ENCODE assay signal across 9 mouse cellular contexts in the genomic region with DNA sequence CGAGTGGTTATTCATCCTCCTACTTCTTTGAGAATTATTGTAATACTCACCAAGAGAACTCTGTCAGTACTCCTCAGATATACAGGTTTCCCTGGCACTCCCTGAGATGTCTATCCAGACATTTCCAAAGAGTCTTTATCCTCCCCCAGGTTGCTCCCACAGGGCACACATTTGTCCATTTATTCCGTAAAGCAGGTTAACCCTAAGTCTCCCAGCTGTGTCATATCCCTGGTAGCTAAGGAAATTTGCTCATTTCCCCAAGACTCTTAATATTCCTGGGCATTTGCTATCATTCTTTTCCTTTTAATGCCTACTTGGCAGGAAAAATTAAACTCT. TPM values are rescaled to one million over a fixed set of nuclear protein-coding genes. Genes with fewer than 3 reads are reported as not detected.
DNase-seq lines count a peak whose midpoint lies in the region; ATAC-seq and TF ChIP-seq lines count a peak whose summit lies in the region.
"Had no signal": no experiment of that assay in that cellular context is flagged by ENCODE, and none has a peak within 500 bp of the region (broad histone marks: within the 10 kb centered on the region; RNA-seq: fewer than 3 reads in every experiment).

No protein-coding gene starts in this region.

- no peak for DNase-seq in heart, postnatal 14 days
- DNase-seq in hindbrain, embryonic 14.5 days (ENCODE audit: low spot score) = no peak
- no peak for DNase-seq in layer of hippocampus, adult 11-12 months (ENCODE audit: low spot score)
- no peak for DNase-seq in urinary bladder, postnatal 14 days (ENCODE audit: low spot score)

- no peaks in the 10 kb centered on the region for H3K9me3 ChIP-seq in heart, embryonic 16.5 days (replicated peaks; ENCODE audit: control insufficient read depth, low read length)
- H3K9me3 ChIP-seq in hindbrain, embryonic 14.5 days (ENCODE audit: control insufficient read depth, low read length) = no peaks in the 10 kb centered on the region
- H3K9me3 ChIP-seq in midbrain, embryonic 12.5 days = no peaks in the 10 kb centered on the region

- H3K27ac ChIP-seq in heart, embryonic 16.5 days (ENCODE audit: low read length) = no peak overlapping the region
- no peak overlapping the region for H3K27ac ChIP-seq in cortical plate, adult 2 months (ENCODE audit: insufficient read depth, low read length)
- H3K27ac ChIP-seq in hindbrain, embryonic 14.5 days = peak overlapping the region; percentile 18; the same call in 1 of the 2 replicates
- no peak overlapping the region for H3K27ac ChIP-seq in midbrain, embryonic 12.5 days (replicated peaks)
- H3K27ac ChIP-seq: macrophage had no signal

- ATAC-seq in heart, embryonic 16.5 days (replicated peaks; ENCODE audit: extremely low read depth, insufficient read depth, low FRiP score) = no peak
- ATAC-seq in hindbrain, embryonic 14.5 days (ENCODE audit: low FRiP score) = no peak; the same call in 1 of the 2 replicates
- ATAC-seq in midbrain, embryonic 12.5 days (ENCODE audit: low FRiP score, low read depth) = no peak
- ATAC-seq in frontal cortex, adult (ENCODE audit: low TSS enrichment) = no peak

- 21% methylated on average over 2 of the region's 2 CpGs for WGBS in heart, embryonic 16.5 days
- 8% methylated on average over 2 of the region's 2 CpGs for WGBS in hindbrain, embryonic 14.5 days
- WGBS in midbrain, embryonic 12.5 days = 22% methylated on average over 2 of the region's 2 CpGs

- no peak for TF ChIP-seq CTCF in cortical plate, adult 2 months (IDR thresholded peaks at IDR 0.05; ENCODE audit: extremely low read depth, insufficient read depth, low read length)

- no peak overlapping the region; the same call in none of the 2 replicates for H3K9ac ChIP-seq in heart, embryonic 16.5 days (ENCODE audit: low read length)
- H3K9ac ChIP-seq in hindbrain, embryonic 14.5 days = peak overlapping the region; percentile 29; the same call in 1 of the 2 replicates
- no peak overlapping the region for H3K9ac ChIP-seq in midbrain, embryonic 12.5 days (replicated peaks)

- no peaks in the 10 kb centered on the region for H3K27me3 ChIP-seq in heart, embryonic 16.5 days (ENCODE audit: control insufficient read depth, insufficient read depth, low read length)
- no peaks in the 10 kb centered on the region for H3K27me3 ChIP-seq in hindbrain, embryonic 14.5 days (ENCODE audit: control insufficient read depth, insufficient read depth, low read length)
- H3K27me3 ChIP-seq in midbrain, embryonic 12.5 days = no peaks in the 10 kb centered on the region

- H3K4me1 ChIP-seq in heart, embryonic 16.5 days (ENCODE audit: control insufficient read depth, insufficient read depth, low read length) = peaks cover 6% of the 10 kb centered on the region; the same call in 1 of the 2 replicates
- H3K4me1 ChIP-seq in cortical plate, adult 2 months (ENCODE audit: control insufficient read depth, insufficient read depth, low read length) = no peaks in the 10 kb centered on the region
- no peaks in the 10 kb centered on the region for H3K4me1 ChIP-seq in hindbrain, embryonic 14.5 days (replicated peaks; ENCODE audit: control insufficient read depth, insufficient read depth, low read length)
- H3K4me1 ChIP-seq in midbrain, embryonic 12.5 days = peaks cover 5% of the 10 kb centered on the region

- peak overlapping the region; percentile 88 for H3K4me2 ChIP-seq in heart, embryonic 16.5 days (ENCODE audit: low read depth, low read length)
- H3K4me2 ChIP-seq in hindbrain, embryonic 14.5 days (replicated peaks) = peak overlapping the region; percentile 72
- H3K4me2 ChIP-seq in midbrain, embryonic 12.5 days (replicated peaks) = peak overlapping the region; percentile 64

- TF ChIP-seq POLR2A in cortical plate, adult 2 months (IDR thresholded peaks at IDR 0.05; ENCODE audit: extremely low read depth, insufficient read depth, low read length) = no peak

- H3K4me3 ChIP-seq in heart, embryonic 16.5 days (ENCODE audit: low read length) = peak overlapping the region; percentile 52
- peak overlapping the region; percentile 16; the same call in 1 of the 2 replicates for H3K4me3 ChIP-seq in cortical plate, adult 2 months (ENCODE audit: insufficient read depth, low read length)
- peak overlapping the region; percentile 38 for H3K4me3 ChIP-seq in hindbrain, embryonic 14.5 days (replicated peaks; ENCODE audit: low read length)
- peak overlapping the region; percentile 42 for H3K4me3 ChIP-seq in midbrain, embryonic 12.5 days

- intact Hi-C loops in heart, postnatal 14 days (cut with DNase I) = loop anchor here (1.0 kb wide), 2 partner anchors 114 to 153 kb away; a partner anchor contains a TSS

- H3K36me3 ChIP-seq in heart, embryonic 16.5 days (ENCODE audit: control insufficient read depth, insufficient read depth) = no peaks in the 10 kb centered on the region
- H3K36me3 ChIP-seq in hindbrain, embryonic 14.5 days (replicated peaks; ENCODE audit: control insufficient read depth, insufficient read depth) = peaks cover 16% of the 10 kb centered on the region; the same call in 1 of the 2 replicates
- peaks cover 14% of the 10 kb centered on the region; the same call in 1 of the 2 replicates for H3K36me3 ChIP-seq in midbrain, embryonic 12.5 days

RNA-seq across cellular contexts. Expression of a gene that starts 0.3 kb away (rescaled TPM):
- polyA plus RNA-seq in heart, embryonic 16.5 days (2015; fragmentation: Nextera tagmentation; extraction: Ambion mirVana) = 0.05 and 0.10 TPM in 2 replicates
- under 1 TPM in 1 of 2 experiments, not detected in 1; 0.10 TPM for total RNA-seq in heart, postnatal 14 days (2021)
- polyA plus RNA-seq in cortical plate, adult 2 months (2012; rRNA removed) = 0.55 and 0.77 TPM in 2 replicates
- 0.27 and 0.60 TPM in 2 replicates for polyA plus RNA-seq in hindbrain, embryonic 14.5 days (2014; fragmentation: Nextera tagmentation; extraction: Ambion mirVana)
- polyA plus RNA-seq in midbrain, embryonic 12.5 days (2016; fragmentation: Nextera tagmentation; extraction: Ambion mirVana) = 0.22 and 0.46 TPM in 2 replicates
